Mouse (Mus musculus): ENCODE measurements at regions not wholly inside any gene's neighbourhood (a gene's known extent, or its start where the extent isn't known, plus 50 kb on each side); places are given as distances from the start of the nearest gene placed in this dataset.

- no peak overlapping the region for H3K27ac ChIP-seq (replicated peaks)
- H3K36me3 ChIP-seq: no peaks in the 10 kb centered on the region
- H3K27me3 ChIP-seq (replicated peaks): no peaks in the 10 kb centered on the region
- ATAC-seq (ENCODE audit: low FRiP score): no peak
- H3K4me2 ChIP-seq: no peak overlapping the region
- 98% methylated on average over 3 of the region's 3 CpGs for WGBS
- no peaks in the 10 kb centered on the region for H3K4me1 ChIP-seq
- no peaks in the 10 kb centered on the region for H3K9me3 ChIP-seq (replicated peaks)
- H3K9ac ChIP-seq (replicated peaks): no peak overlapping the region
- no peak overlapping the region for H3K4me3 ChIP-seq (replicated peaks)
Observed at GRCm38 (mm10) chr1:24832246-24832645, 153.8 kb downstream of the Lmbrd1 start.

GRCm38 (mm10) chr1:24866877-24867276 lies 188.4 kb downstream of the Lmbrd1 start:
- H3K4me3 ChIP-seq (replicated peaks): no peak overlapping the region
- no peaks in the 10 kb centered on the region for H3K4me1 ChIP-seq
- WGBS: 89% methylated on average over 7 of the region's 7 CpGs
- no peaks in the 10 kb centered on the region for H3K27me3 ChIP-seq (replicated peaks)
- H3K4me2 ChIP-seq: no peak overlapping the region
- no peak overlapping the region for H3K27ac ChIP-seq (replicated peaks)
- no peaks in the 10 kb centered on the region for H3K9me3 ChIP-seq (replicated peaks)
- H3K36me3 ChIP-seq: no peaks in the 10 kb centered on the region
- H3K9ac ChIP-seq (replicated peaks): no peak overlapping the region
- no peak for ATAC-seq (ENCODE audit: low FRiP score)

DNA sequence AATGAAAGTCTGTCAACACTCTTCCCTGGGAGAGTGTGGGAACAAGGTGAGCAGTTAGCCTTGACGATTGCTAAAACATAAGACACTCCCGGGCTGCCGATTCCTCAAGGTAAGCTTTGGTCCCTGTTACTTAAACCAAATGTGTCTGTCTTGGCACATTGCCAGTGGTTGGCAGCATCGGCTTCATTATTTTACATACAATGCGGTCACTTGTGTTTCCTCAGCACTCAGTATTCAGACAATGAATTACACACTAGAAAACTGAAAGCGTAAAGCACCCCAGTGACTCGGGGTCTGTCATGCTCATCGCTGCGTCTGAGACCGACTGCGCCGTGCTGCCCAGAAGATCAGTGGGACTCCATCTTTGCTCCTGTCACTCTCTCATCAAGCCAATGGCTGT lies 191.3 kb downstream of the Lmbrd1 start:
- H3K4me2 ChIP-seq: peak overlapping the region; percentile 45
- no peaks in the 10 kb centered on the region for H3K27me3 ChIP-seq (replicated peaks)
- ATAC-seq (ENCODE audit: low FRiP score): peak; percentile 83
- H3K4me1 ChIP-seq: no peaks in the 10 kb centered on the region
- H3K4me3 ChIP-seq (replicated peaks): peak overlapping the region; percentile 26
- H3K27ac ChIP-seq (replicated peaks): no peak overlapping the region
- no peaks in the 10 kb centered on the region for H3K9me3 ChIP-seq (replicated peaks)
- 30% methylated on average over 12 of the region's 12 CpGs for WGBS
- peak overlapping the region; percentile 8; the same call in 1 of the 2 replicates for H3K9ac ChIP-seq (replicated peaks)
- no peaks in the 10 kb centered on the region for H3K36me3 ChIP-seq

GRCm38 (mm10) chr1:24870685-24871417 lies 192.4 kb downstream of the Lmbrd1 start:
- WGBS: 57% methylated on average over 7 of the region's 7 CpGs
- no peak overlapping the region for H3K4me3 ChIP-seq (replicated peaks)
- H3K27ac ChIP-seq (replicated peaks): no peak overlapping the region
- H3K36me3 ChIP-seq: no peaks in the 10 kb centered on the region
- no peaks in the 10 kb centered on the region for H3K9me3 ChIP-seq (replicated peaks)
- no peak overlapping the region for H3K9ac ChIP-seq (replicated peaks)
- H3K4me1 ChIP-seq: no peaks in the 10 kb centered on the region
- H3K27me3 ChIP-seq (replicated peaks): no peaks in the 10 kb centered on the region
- ATAC-seq (ENCODE audit: low FRiP score): no peak
- H3K4me2 ChIP-seq: no peak overlapping the region

DNA sequence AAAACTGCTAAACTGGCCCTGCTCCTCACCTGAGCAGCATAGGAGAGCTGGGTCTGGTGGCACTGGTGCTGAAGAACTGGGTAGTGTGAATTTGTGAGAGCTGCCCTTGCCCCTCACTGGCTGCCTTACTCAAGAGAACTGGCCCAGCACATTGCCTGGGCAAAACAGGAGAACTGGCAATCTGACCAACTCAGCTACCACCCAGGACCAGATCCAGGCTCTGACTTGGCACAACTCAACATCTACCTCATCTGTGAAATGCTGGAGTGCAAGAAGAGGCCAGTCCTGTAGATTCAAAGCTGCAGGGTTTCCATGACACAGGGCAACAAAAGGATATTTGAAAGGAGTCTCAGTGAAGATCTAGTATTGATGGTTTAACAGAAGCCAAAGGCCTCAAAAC lies 198.6 kb downstream of the Lmbrd1 start:
- Histone ChIP-seq H3K27me3 (replicated peaks) (no peaks in the 10 kb centered on the region), H3K4me2 (no peak overlapping the region), H3K36me3 (no peaks in the 10 kb centered on the region), H3K9me3 (replicated peaks) (no peaks in the 10 kb centered on the region), H3K4me1 (no peaks in the 10 kb centered on the region), H3K4me3 (replicated peaks) (no peak overlapping the region), H3K27ac (replicated peaks) (no peak overlapping the region), H3K9ac (replicated peaks) (no peak overlapping the region)
- no peak for ATAC-seq (ENCODE audit: low FRiP score)

GRCm38 (mm10) chr1:24883638-24884037 lies 205.2 kb downstream of the Lmbrd1 start:
- ATAC-seq (ENCODE audit: low FRiP score): no peak
- Histone ChIP-seq H3K27me3 (replicated peaks) (no peaks in the 10 kb centered on the region), H3K4me1 (no peaks in the 10 kb centered on the region), H3K4me3 (replicated peaks) (no peak overlapping the region), H3K27ac (replicated peaks) (no peak overlapping the region), H3K9ac (replicated peaks) (no peak overlapping the region), H3K4me2 (no peak overlapping the region), H3K9me3 (replicated peaks) (no peaks in the 10 kb centered on the region), H3K36me3 (no peaks in the 10 kb centered on the region)

GRCm38 (mm10) chr1:24901278-24901677 lies 222.8 kb downstream of the Lmbrd1 start:
- Histone ChIP-seq H3K4me3 (replicated peaks) (no peak overlapping the region), H3K4me1 (no peaks in the 10 kb centered on the region), H3K27ac (replicated peaks) (no peak overlapping the region), H3K9me3 (replicated peaks) (no peaks in the 10 kb centered on the region), H3K36me3 (no peaks in the 10 kb centered on the region), H3K9ac (replicated peaks) (no peak overlapping the region), H3K27me3 (replicated peaks) (no peaks in the 10 kb centered on the region), H3K4me2 (no peak overlapping the region)
- WGBS: 44% methylated on average over 2 of the region's 2 CpGs
- no peak for ATAC-seq (ENCODE audit: low FRiP score)

- Histone ChIP-seq H3K4me2 (no peak overlapping the region), H3K9me3 (replicated peaks) (no peaks in the 10 kb centered on the region), H3K27me3 (replicated peaks) (no peaks in the 10 kb centered on the region), H3K9ac (replicated peaks) (no peak overlapping the region), H3K4me3 (replicated peaks) (no peak overlapping the region), H3K36me3 (no peaks in the 10 kb centered on the region), H3K27ac (replicated peaks) (no peak overlapping the region), H3K4me1 (no peaks in the 10 kb centered on the region)
- no peak for ATAC-seq (ENCODE audit: low FRiP score)
- WGBS: 59% methylated on average over 3 of the region's 3 CpGs
Observed at GRCm38 (mm10) chr1:24938303-24939263, 260.2 kb downstream of the Lmbrd1 start.

GRCm38 (mm10) chr1:24942757-24943296 lies 264.4 kb downstream of the Lmbrd1 start:
- no peaks in the 10 kb centered on the region for H3K4me1 ChIP-seq
- 49% methylated on average over 8 of the region's 8 CpGs for WGBS
- H3K27ac ChIP-seq (replicated peaks): no peak overlapping the region
- no peaks in the 10 kb centered on the region for H3K27me3 ChIP-seq (replicated peaks)
- peak; percentile 75 for ATAC-seq (ENCODE audit: low FRiP score)
- H3K36me3 ChIP-seq: no peaks in the 10 kb centered on the region
- H3K9me3 ChIP-seq (replicated peaks): no peaks in the 10 kb centered on the region
- no peak overlapping the region for H3K9ac ChIP-seq (replicated peaks)
- H3K4me2 ChIP-seq: no peak overlapping the region
- no peak overlapping the region for H3K4me3 ChIP-seq (replicated peaks)

GRCm38 (mm10) chr1:24943451-24943850 lies 265.0 kb downstream of the Lmbrd1 start:
- Histone ChIP-seq H3K27me3 (replicated peaks) (no peaks in the 10 kb centered on the region), H3K4me2 (no peak overlapping the region), H3K9me3 (replicated peaks) (no peaks in the 10 kb centered on the region), H3K9ac (replicated peaks) (no peak overlapping the region), H3K36me3 (no peaks in the 10 kb centered on the region), H3K4me1 (no peaks in the 10 kb centered on the region), H3K27ac (replicated peaks) (no peak overlapping the region), H3K4me3 (replicated peaks) (no peak overlapping the region)
- no peak for ATAC-seq (ENCODE audit: low FRiP score)
- 27% methylated on average over 2 of the region's 2 CpGs for WGBS

DNA sequence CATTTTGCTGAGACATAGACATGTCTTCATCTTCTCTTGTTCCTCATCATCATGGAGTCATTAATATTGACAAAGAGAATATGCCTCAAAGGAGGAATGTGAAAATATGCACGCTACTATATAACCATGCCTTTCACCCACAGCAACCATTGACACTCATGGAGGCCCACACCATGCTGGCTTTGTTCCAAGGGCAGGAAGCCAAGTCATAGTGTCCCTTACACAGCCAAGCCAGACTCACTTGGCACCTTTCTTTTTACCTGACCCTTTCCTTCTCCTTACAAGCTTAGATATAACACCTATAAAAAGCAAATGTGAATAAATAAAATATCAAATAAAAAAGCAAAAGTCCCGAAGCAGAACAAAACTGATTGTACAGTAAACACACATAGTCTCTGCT lies 294.3 kb downstream of the Lmbrd1 start:
- Histone ChIP-seq H3K36me3 (no peaks in the 10 kb centered on the region), H3K4me2 (no peak overlapping the region), H3K27me3 (replicated peaks) (no peaks in the 10 kb centered on the region), H3K27ac (replicated peaks) (no peak overlapping the region), H3K4me1 (no peaks in the 10 kb centered on the region), H3K9me3 (replicated peaks) (no peaks in the 10 kb centered on the region), H3K4me3 (replicated peaks) (no peak overlapping the region), H3K9ac (replicated peaks) (no peak overlapping the region)
- 81% methylated on average over 2 of the region's 2 CpGs for WGBS
- ATAC-seq (ENCODE audit: low FRiP score): no peak
